Mouse (Mus musculus) olfactory bulb, adult 2 months (tissue): ENCODE measurements around the gene Ddx47.

Experiments
- CTCF ChIP-seq: fragments of 200-500 bp; IDR thresholded peaks from 2 replicates; pipeline ENCODE4 v1.5.1; 2012; ENCODE audit warnings: low read depth, mild to moderate bottlenecking, low read length, moderate library complexity; ENCODE audit not compliant: insufficient read depth
- POLR2A ChIP-seq: fragments of 200-500 bp; IDR thresholded peaks from 2 replicates; pipeline ENCODE4 v1.6.1; 2012; ENCODE audit warnings: mild to moderate bottlenecking, low read depth, low read length, moderate library complexity; ENCODE audit not compliant: insufficient read depth

GRCm38 (mm10) chr6:135026755-135027154, 15.3 kb downstream of the Ddx47 start:
- no peak for TF ChIP-seq CTCF
- no peak for TF ChIP-seq POLR2A
